Mouse (Mus musculus) CH12.LX (cell line): Measurements from ENCODE around the gene Olfr133.

Experiments used
- CTCF ChIP-seq, 2 experiments: IDR thresholded peaks in 1 of 2; conservative IDR thresholded peaks in 1 of 2; 2 replicates each; pipeline ENCODE4 v1.5.1; 2011 to 2012; ENCODE audit warnings: low read depth in 2 of 2, low read length in 2 of 2, improper control_type of control experiment in 1 of 2, inconsistent platforms in 1 of 2, mild to moderate bottlenecking in 1 of 2, moderate library complexity in 1 of 2
- EP300 ChIP-seq: IDR thresholded peaks from 2 replicates; pipeline ENCODE4 v1.6.1; 2011; ENCODE audit warnings: low read length, improper control_type of control experiment
- MAX ChIP-seq: IDR thresholded peaks from 2 replicates; pipeline ENCODE4 v1.6.1; 2011; ENCODE audit warnings: low read length, improper control_type of control experiment
- PAX5 ChIP-seq: IDR thresholded peaks from 2 replicates; pipeline ENCODE4 v1.6.1; 2012; ENCODE audit warnings: low read length, inconsistent platforms, mixed read lengths
- UBTF ChIP-seq: IDR thresholded peaks from 2 replicates; pipeline ENCODE4 v1.6.1; 2012; ENCODE audit warnings: low read depth, mild to moderate bottlenecking, inconsistent platforms, low read length, improper control_type of control experiment, moderate library complexity
- ZNF384 ChIP-seq: IDR thresholded peaks from 2 replicates; pipeline ENCODE4 v1.6.1; 2012; ENCODE audit warnings: low read depth, low read length, improper control_type of control experiment, inconsistent platforms

DNA sequence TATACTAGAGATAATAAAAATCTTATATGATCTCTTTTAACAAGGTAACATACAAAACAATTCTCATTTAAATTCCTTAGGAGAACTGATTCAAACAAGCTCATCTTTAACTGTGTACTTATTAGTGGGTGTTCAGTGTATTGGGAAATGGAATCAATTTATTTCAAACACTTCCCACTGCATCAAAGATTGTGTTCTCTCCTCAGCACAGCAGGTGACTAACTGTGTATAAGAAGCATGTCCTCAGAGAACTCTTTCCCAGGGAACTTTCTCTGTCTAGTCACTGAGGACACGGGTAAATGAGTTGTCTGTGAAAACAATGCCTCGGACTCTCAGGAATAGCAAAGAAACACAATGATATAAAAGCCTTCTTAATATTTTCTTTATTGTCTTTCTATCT is at the start of gene Olfr133:
- TF ChIP-seq MAX (no peak), PAX5 (no peak), UBTF (no peak), CTCF (conservative IDR thresholded peaks at IDR 0.05 in 1 of 2, IDR thresholded peaks at IDR 0.05 in 1 of 2; ENCODE audit: low read depth in 2 of 2, low read length in 2 of 2) (no peak), EP300 (no peak), ZNF384 (no peak)
